Mouse (Mus musculus) left cerebral cortex, adult 6 months (tissue): Measurements from ENCODE around the gene Gnb1l. TPM values are rescaled to one million over a fixed set of nuclear protein-coding genes. Genes with fewer than 3 reads are reported as not detected.

Experiments
- long read RNA-seq, 2 experiments: library from polyadenylated mRNA; unstranded; transcript quantifications; one replicate each; pipeline ENCODE4 v2.0.0; 2019 to 2020
- polyA plus RNA-seq: library from polyadenylated mRNA; unstranded; fragments of <200 nt; fragmentation: Nextera tagmentation; gene quantifications from 2 replicates; pipeline ENCODE4 v1.2.3, GENCODE M21; 2021

The Gnb1l gene
- 10.3 and 11.3 TPM in 2 replicates for polyA plus RNA-seq
- long read RNA-seq, experiment 1, transcript Gnb1l-202 (8 exons, 3,549 nt): major isoform, 13 of 21 reads
- long read RNA-seq, experiment 1, partial matches to known transcripts: 0 of 21 reads
- long read RNA-seq, experiment 1, other reads (novel, unspliced or antisense): 3 of 21 reads
- long read RNA-seq, experiment 2, partial matches to known transcripts: 1 of 14 reads
- long read RNA-seq, experiment 2, other reads (novel, unspliced or antisense): 11 of 14 reads

GRCm38 (mm10) chr16:18498558-18498990 lies at the start of gene Gnb1l, which contains the start of gene Rtl10:
TSS of gene Gnb1l (plus strand) at chr16:18498713.
TSS of gene Rtl10 (plus strand) at chr16:18498901.

GRCm38 (mm10) chr16:18589804-18590790 lies 91.6 kb downstream of the Gnb1l start, which contains the start of gene Tbx1:
TSS of gene Tbx1 (minus strand) at chr16:18590671.

Other genes starting within 250 kb of the Gnb1l start
- 170 and 179 TPM in 2 replicates for gene Ranbp1, start 250.0 kb upstream of the Gnb1l start, polyA plus RNA-seq
- gene Gm49776, start 240.4 kb upstream of the Gnb1l start, polyA plus RNA-seq: not detected in 2 replicates
- gene Dgcr8, start 209.5 kb upstream of the Gnb1l start, polyA plus RNA-seq: 7.7 and 9.7 TPM in 2 replicates
- 157 and 170 TPM in 2 replicates for gene Tango2, start 150.6 kb upstream of the Gnb1l start, polyA plus RNA-seq
- gene Arvcf, start 150.5 kb upstream of the Gnb1l start, polyA plus RNA-seq: 8.2 and 9.8 TPM in 2 replicates
- 43.7 and 49.9 TPM in 2 replicates for gene Txnrd2, start 72.3 kb upstream of the Gnb1l start, polyA plus RNA-seq
- gene Comt, start 71.9 kb upstream of the Gnb1l start, polyA plus RNA-seq: 178 and 179 TPM in 2 replicates
- gene Rtl10, start 188 bp downstream of the Gnb1l start, polyA plus RNA-seq: 2.3 and 2.7 TPM in 2 replicates
- 0.22 and 1.9 TPM in 2 replicates for gene Tbx1, start 92.0 kb downstream of the Gnb1l start, polyA plus RNA-seq
- 0.78 and 0.85 TPM in 2 replicates for gene Gp1bb, start 123.7 kb downstream of the Gnb1l start, polyA plus RNA-seq
- gene Gm49601, start 127.7 kb downstream of the Gnb1l start, polyA plus RNA-seq: 45.5 and 54.2 TPM in 2 replicates
- 105 and 304 TPM in 2 replicates for gene Sept5, start 131.2 kb downstream of the Gnb1l start, polyA plus RNA-seq